ENCODE assay signal across 17 mouse cellular contexts in genomic region chr11:3853031-3853430, GRCm38 (mm10). TPM values are rescaled to one million over a fixed set of nuclear protein-coding genes. Genes with fewer than 3 reads are reported as not detected.
DNase-seq lines count a peak whose midpoint lies in the region; ATAC-seq and TF ChIP-seq lines count a peak whose summit lies in the region.
"Had no signal": no experiment of that assay in that cellular context is flagged by ENCODE, and none has a peak within 500 bp of the region (broad histone marks: within the 10 kb centered on the region; RNA-seq: fewer than 3 reads in every experiment).

No protein-coding gene starts in this region.

- no peak for TF ChIP-seq EP300 in heart, postnatal 0 days (IDR thresholded peaks at IDR 0.05; ENCODE audit: low read depth)

- H3K9ac ChIP-seq in forebrain, embryonic 14.5 days (ENCODE audit: low read length) = no peak overlapping the region
- H3K9ac ChIP-seq in forebrain, embryonic 11.5 days (ENCODE audit: low read length) = no peak overlapping the region
- H3K9ac ChIP-seq in heart, postnatal 0 days (replicated peaks; ENCODE audit: low read depth, low read length) = no peak overlapping the region
- H3K9ac ChIP-seq in heart, embryonic 11.5 days (ENCODE audit: low read depth, low read length) = no peak overlapping the region
- no peak overlapping the region for H3K9ac ChIP-seq in midbrain, embryonic 15.5 days
- no peak overlapping the region for H3K9ac ChIP-seq in midbrain, postnatal 0 days (replicated peaks; ENCODE audit: low read length, poor library complexity, severe bottlenecking)
- H3K9ac ChIP-seq in neural tube, embryonic 15.5 days (replicated peaks) = no peak overlapping the region
- H3K9ac ChIP-seq: liver, postnatal 0 days had no signal

- no peaks in the 10 kb centered on the region for H3K36me3 ChIP-seq in forebrain, embryonic 14.5 days (ENCODE audit: control insufficient read depth, insufficient read depth, low read length)
- H3K36me3 ChIP-seq in forebrain, embryonic 11.5 days (ENCODE audit: control insufficient read depth, insufficient read depth, low read length) = no peaks in the 10 kb centered on the region
- H3K36me3 ChIP-seq in heart, postnatal 0 days (replicated peaks; ENCODE audit: control insufficient read depth, insufficient read depth, low read length) = no peaks in the 10 kb centered on the region
- no peaks in the 10 kb centered on the region for H3K36me3 ChIP-seq in heart, embryonic 11.5 days (ENCODE audit: control insufficient read depth, insufficient read depth, low read length)
- no peaks in the 10 kb centered on the region for H3K36me3 ChIP-seq in midbrain, embryonic 15.5 days (replicated peaks)
- H3K36me3 ChIP-seq in midbrain, postnatal 0 days (ENCODE audit: insufficient read depth, low read length) = no peaks in the 10 kb centered on the region
- no peaks in the 10 kb centered on the region for H3K36me3 ChIP-seq in neural tube, embryonic 15.5 days
- H3K36me3 ChIP-seq: G1E had no signal

- H3K4me1 ChIP-seq in forebrain, embryonic 14.5 days (ENCODE audit: control insufficient read depth, insufficient read depth, low read length) = no peaks in the 10 kb centered on the region
- H3K4me1 ChIP-seq in forebrain, embryonic 11.5 days (replicated peaks; ENCODE audit: control insufficient read depth, insufficient read depth, low read length) = no peaks in the 10 kb centered on the region
- H3K4me1 ChIP-seq in heart, postnatal 0 days (ENCODE audit: control insufficient read depth, insufficient read depth) = peaks cover 5% of the 10 kb centered on the region; the same call in 1 of the 2 replicates
- H3K4me1 ChIP-seq in heart, embryonic 11.5 days (ENCODE audit: control insufficient read depth, insufficient read depth, low read length) = 0 out of 2 replicates have a peak, but pooled peaks cover 2% of the 10 kb centered on the region
- no peaks in the 10 kb centered on the region for H3K4me1 ChIP-seq in midbrain, embryonic 15.5 days
- H3K4me1 ChIP-seq in midbrain, postnatal 0 days (ENCODE audit: insufficient read depth, low read length) = no peaks in the 10 kb centered on the region
- 0 out of 2 replicates have a peak, but pooled peaks cover 9% of the 10 kb centered on the region for H3K4me1 ChIP-seq in neural tube, embryonic 15.5 days

- H3K4me3 ChIP-seq in forebrain, embryonic 14.5 days (ENCODE audit: low read depth, low read length) = no peak overlapping the region
- no peak overlapping the region for H3K4me3 ChIP-seq in forebrain, embryonic 11.5 days (ENCODE audit: low read depth, low read length)
- no peak overlapping the region for H3K4me3 ChIP-seq in heart, postnatal 0 days (ENCODE audit: low read depth, low read length)
- H3K4me3 ChIP-seq in heart, embryonic 11.5 days (ENCODE audit: low read depth, low read length) = no peak overlapping the region
- H3K4me3 ChIP-seq in midbrain, embryonic 15.5 days = no peak overlapping the region
- H3K4me3 ChIP-seq in midbrain, postnatal 0 days (ENCODE audit: low read depth, low read length) = no peak overlapping the region
- no peak overlapping the region for H3K4me3 ChIP-seq in neural tube, embryonic 15.5 days (replicated peaks)
- H3K4me3 ChIP-seq: megakaryocyte, embryonic 14.5 days had no signal

- H3K27me3 ChIP-seq in forebrain, embryonic 14.5 days (replicated peaks; ENCODE audit: control insufficient read depth, insufficient read depth, low read length) = no peaks in the 10 kb centered on the region
- no peaks in the 10 kb centered on the region for H3K27me3 ChIP-seq in forebrain, embryonic 11.5 days (ENCODE audit: control insufficient read depth, insufficient read depth, low read length)
- no peaks in the 10 kb centered on the region for H3K27me3 ChIP-seq in heart, postnatal 0 days (ENCODE audit: control insufficient read depth, insufficient read depth, low read length)
- H3K27me3 ChIP-seq in heart, embryonic 11.5 days (ENCODE audit: control insufficient read depth, insufficient read depth, low read length) = no peaks in the 10 kb centered on the region
- no peaks in the 10 kb centered on the region for H3K27me3 ChIP-seq in midbrain, embryonic 15.5 days (replicated peaks)
- no peaks in the 10 kb centered on the region for H3K27me3 ChIP-seq in midbrain, postnatal 0 days (ENCODE audit: insufficient read depth, low read length)
- H3K27me3 ChIP-seq in neural tube, embryonic 15.5 days (replicated peaks) = no peaks in the 10 kb centered on the region

- 90% methylated on average over 10 of the region's 10 CpGs for WGBS in forebrain, embryonic 14.5 days
- 94% methylated on average over 10 of the region's 10 CpGs for WGBS in forebrain, embryonic 11.5 days
- 92% methylated on average over 10 of the region's 10 CpGs for WGBS in heart, postnatal 0 days
- WGBS in heart, embryonic 11.5 days (ENCODE audit: insufficient replicate concordance) = 92% methylated on average over 10 of the region's 10 CpGs
- 92% methylated on average over 10 of the region's 10 CpGs for WGBS in midbrain, embryonic 15.5 days
- 94% methylated on average over 10 of the region's 10 CpGs for WGBS in midbrain, postnatal 0 days
- 97% methylated on average over 10 of the region's 10 CpGs for WGBS in neural tube, embryonic 15.5 days

- H3K27ac ChIP-seq in forebrain, embryonic 14.5 days (ENCODE audit: low read depth, low read length) = peak overlapping the region; percentile 68; the same call in 1 of the 2 replicates
- no peak overlapping the region for H3K27ac ChIP-seq in forebrain, embryonic 11.5 days (ENCODE audit: low read depth, low read length)
- peak overlapping the region; percentile 83 for H3K27ac ChIP-seq in heart, postnatal 0 days (ENCODE audit: low read depth)
- H3K27ac ChIP-seq in heart, embryonic 11.5 days (ENCODE audit: low read depth, low read length) = no peak overlapping the region
- H3K27ac ChIP-seq in midbrain, embryonic 15.5 days = 0 out of 2 replicates have a peak overlapping the region, but pooled peaks have one; percentile 10
- no peak overlapping the region for H3K27ac ChIP-seq in midbrain, postnatal 0 days (ENCODE audit: low read depth, low read length)
- H3K27ac ChIP-seq in neural tube, embryonic 15.5 days (replicated peaks) = peak overlapping the region; percentile 60; the same call in 1 of the 2 replicates

- DNase-seq in forebrain, embryonic 14.5 days (ENCODE audit: low spot score) = no peak
- DNase-seq in forebrain, embryonic 11.5 days (ENCODE audit: low spot score) = no peak
- no peak for DNase-seq in heart, postnatal 0 days (ENCODE audit: low spot score)
- no peak for DNase-seq in midbrain, postnatal 0 days (ENCODE audit: low spot score)
- no peak for DNase-seq in embryo, embryonic 9.5 days (ENCODE audit: extremely low spot score)
- DNase-seq: kidney, postnatal 4 days; liver; liver, postnatal 0 days; lung, postnatal 14 days; thymus, adult 18-20 months had no signal

- H3K9me3 ChIP-seq in forebrain, embryonic 14.5 days (replicated peaks; ENCODE audit: control insufficient read depth, low read length) = no peaks in the 10 kb centered on the region
- no peaks in the 10 kb centered on the region; the same call in 1 of the 2 replicates for H3K9me3 ChIP-seq in forebrain, embryonic 11.5 days (ENCODE audit: control insufficient read depth, low read length)
- H3K9me3 ChIP-seq in heart, postnatal 0 days (replicated peaks; ENCODE audit: control insufficient read depth, low read length) = no peaks in the 10 kb centered on the region
- H3K9me3 ChIP-seq in heart, embryonic 11.5 days (replicated peaks; ENCODE audit: control insufficient read depth, low read length) = no peaks in the 10 kb centered on the region
- H3K9me3 ChIP-seq in midbrain, embryonic 15.5 days = no peaks in the 10 kb centered on the region; the same call in 1 of the 2 replicates
- H3K9me3 ChIP-seq in midbrain, postnatal 0 days (ENCODE audit: low read length) = no peaks in the 10 kb centered on the region
- no peaks in the 10 kb centered on the region for H3K9me3 ChIP-seq in neural tube, embryonic 15.5 days (replicated peaks)
- H3K9me3 ChIP-seq: G1E had no signal

- H3K4me2 ChIP-seq in forebrain, embryonic 14.5 days (ENCODE audit: low read length) = no peak overlapping the region
- H3K4me2 ChIP-seq in forebrain, embryonic 11.5 days (ENCODE audit: low read depth, low read length, severe bottlenecking) = no peak overlapping the region
- H3K4me2 ChIP-seq in heart, postnatal 0 days (ENCODE audit: low read depth, low read length) = no peak overlapping the region
- no peak overlapping the region for H3K4me2 ChIP-seq in heart, embryonic 11.5 days
- no peak overlapping the region for H3K4me2 ChIP-seq in midbrain, embryonic 15.5 days
- no peak overlapping the region for H3K4me2 ChIP-seq in midbrain, postnatal 0 days (ENCODE audit: low read depth, low read length, poor library complexity, severe bottlenecking)
- H3K4me2 ChIP-seq in neural tube, embryonic 15.5 days = no peak overlapping the region

- ATAC-seq in forebrain, embryonic 14.5 days = no peak
- ATAC-seq in forebrain, embryonic 11.5 days (replicated peaks; ENCODE audit: low FRiP score) = no peak
- ATAC-seq in heart, postnatal 0 days (ENCODE audit: insufficient read depth, low read depth) = no peak
- ATAC-seq in heart, embryonic 11.5 days (replicated peaks; ENCODE audit: insufficient number of reproducible peaks, low FRiP score, low TSS enrichment) = no peak
- ATAC-seq in midbrain, embryonic 15.5 days (replicated peaks) = no peak
- no peak for ATAC-seq in midbrain, postnatal 0 days (ENCODE audit: low FRiP score)
- no peak for ATAC-seq in neural tube, embryonic 15.5 days (ENCODE audit: low FRiP score)
- ATAC-seq: CD4-positive, CD25-positive, alpha-beta regulatory T cell, adult 4 months; liver, postnatal 0 days had no signal

- no peak for TF ChIP-seq CTCF in heart, postnatal 0 days (IDR thresholded peaks at IDR 0.05; ENCODE audit: low read depth)
- no peak for TF ChIP-seq CTCF in midbrain, postnatal 0 days (IDR thresholded peaks at IDR 0.05)

RNA-seq across cellular contexts. Expression of gene Osbp2, which starts 10.7 kb away (rescaled TPM):
- 7.4 and 11.1 TPM in 2 replicates for polyA plus RNA-seq in forebrain, embryonic 14.5 days (2014; fragmentation: Nextera tagmentation; extraction: Ambion mirVana)
- polyA plus RNA-seq in forebrain, embryonic 11.5 days (2014; fragmentation: Nextera tagmentation; extraction: Ambion mirVana) = 1.2 and 2.0 TPM in 2 replicates
- 6.3 and 8.9 TPM in 2 replicates for total RNA-seq in heart, postnatal 0 days (2014; rRNA removed; ENCODE audit: low replicate concordance)
- polyA plus RNA-seq in heart, postnatal 0 days (2015; fragmentation: Nextera tagmentation; extraction: Ambion mirVana) = 2.9 TPM in 2 replicates
- polyA plus RNA-seq in heart, embryonic 11.5 days (2014; fragmentation: Nextera tagmentation; extraction: Ambion mirVana) = 0.13 and 0.23 TPM in 2 replicates
- polyA plus RNA-seq in midbrain, embryonic 15.5 days (2015; fragmentation: Nextera tagmentation; extraction: Ambion mirVana) = 33.5 and 36.2 TPM in 2 replicates
- total RNA-seq in midbrain, postnatal 0 days (2014; rRNA removed) = 67.2 and 96.0 TPM in 2 replicates
- polyA plus RNA-seq in midbrain, postnatal 0 days (2015; fragmentation: Nextera tagmentation; extraction: Ambion mirVana) = 51.8 and 52.5 TPM in 2 replicates
- polyA plus RNA-seq in neural tube, embryonic 15.5 days (2015; fragmentation: Nextera tagmentation; extraction: Ambion mirVana) = 28.8 and 33.9 TPM in 2 replicates
- polyA plus RNA-seq: CD4-positive, CD25-positive, alpha-beta regulatory T cell, adult 4 months; G1E; liver, postnatal 0 days had no signal

RNA-seq across cellular contexts. Expression of gene 4921536K21Rik, which starts 41.9 kb away (rescaled TPM):
- 0.16 and 0.36 TPM in 2 replicates for polyA plus RNA-seq in forebrain, embryonic 14.5 days (2014; fragmentation: Nextera tagmentation; extraction: Ambion mirVana)
- polyA plus RNA-seq in forebrain, embryonic 11.5 days (2014; fragmentation: Nextera tagmentation; extraction: Ambion mirVana) = 0.51 and 0.60 TPM in 2 replicates
- not detected in 2 replicates for total RNA-seq in heart, postnatal 0 days (2014; rRNA removed; ENCODE audit: low replicate concordance)
- 0.11 and 0.12 TPM in 2 replicates for polyA plus RNA-seq in heart, postnatal 0 days (2015; fragmentation: Nextera tagmentation; extraction: Ambion mirVana)
- not detected in 2 replicates for polyA plus RNA-seq in heart, embryonic 11.5 days (2014; fragmentation: Nextera tagmentation; extraction: Ambion mirVana)
- polyA plus RNA-seq in midbrain, embryonic 15.5 days (2015; fragmentation: Nextera tagmentation; extraction: Ambion mirVana) = 0.43 and 0.90 TPM in 2 replicates
- total RNA-seq in midbrain, postnatal 0 days (2014; rRNA removed) = 0.49 and 0.61 TPM in 2 replicates
- 0.28 and 0.41 TPM in 2 replicates for polyA plus RNA-seq in midbrain, postnatal 0 days (2015; fragmentation: Nextera tagmentation; extraction: Ambion mirVana)
- polyA plus RNA-seq in neural tube, embryonic 15.5 days (2015; fragmentation: Nextera tagmentation; extraction: Ambion mirVana) = 0.38 and 0.49 TPM in 2 replicates
- polyA plus RNA-seq: CD4-positive, CD25-positive, alpha-beta regulatory T cell, adult 4 months; G1E; heart, embryonic 14.5 days; liver, postnatal 0 days had no signal

RNA-seq across cellular contexts. Expression of gene Dusp18, which starts 42.0 kb away (rescaled TPM):
- 29.3 and 35.8 TPM in 2 replicates for polyA plus RNA-seq in forebrain, embryonic 14.5 days (2014; fragmentation: Nextera tagmentation; extraction: Ambion mirVana)
- polyA plus RNA-seq in forebrain, embryonic 11.5 days (2014; fragmentation: Nextera tagmentation; extraction: Ambion mirVana) = 22.5 and 23.7 TPM in 2 replicates
- 10.4 and 14.8 TPM in 2 replicates for total RNA-seq in heart, postnatal 0 days (2014; rRNA removed; ENCODE audit: low replicate concordance)
- 9.8 and 16.5 TPM in 2 replicates for polyA plus RNA-seq in heart, postnatal 0 days (2015; fragmentation: Nextera tagmentation; extraction: Ambion mirVana)
- 11.9 and 12.2 TPM in 2 replicates for polyA plus RNA-seq in heart, embryonic 11.5 days (2014; fragmentation: Nextera tagmentation; extraction: Ambion mirVana)
- polyA plus RNA-seq in midbrain, embryonic 15.5 days (2015; fragmentation: Nextera tagmentation; extraction: Ambion mirVana) = 41.4 and 42.9 TPM in 2 replicates
- total RNA-seq in midbrain, postnatal 0 days (2014; rRNA removed) = 20.7 and 23.7 TPM in 2 replicates
- 20.5 and 24.1 TPM in 2 replicates for polyA plus RNA-seq in midbrain, postnatal 0 days (2015; fragmentation: Nextera tagmentation; extraction: Ambion mirVana)
- polyA plus RNA-seq in neural tube, embryonic 15.5 days (2015; fragmentation: Nextera tagmentation; extraction: Ambion mirVana) = 21.9 and 22.2 TPM in 2 replicates
- polyA plus RNA-seq: G1E had no signal

Comparison
In these comparisons a context has a peak if more than half of its experiments do, and no peak if none do; other contexts are left out.
1. H3K27ac ChIP-seq: peak in forebrain, embryonic 14.5 days (single experiment), heart, postnatal 0 days (single experiment), midbrain, embryonic 15.5 days (single experiment) and neural tube, embryonic 15.5 days (single experiment); none in forebrain, embryonic 11.5 days (single experiment), heart, embryonic 11.5 days (single experiment) and midbrain, postnatal 0 days (single experiment).